20 mouse cellular contexts compared by ENCODE assay signal in genomic region chr16:42147164-42147563, GRCm38 (mm10).
DNase-seq lines count a peak whose midpoint lies in the region; ATAC-seq and TF ChIP-seq lines count a peak whose summit lies in the region.
"Had no signal": no experiment of that assay in that cellular context is flagged by ENCODE, and none has a peak within 500 bp of the region (broad histone marks: within the 10 kb centered on the region; RNA-seq: fewer than 3 reads in every experiment).

No protein-coding gene starts in this region.

- H3K4me3 ChIP-seq in midbrain, embryonic 11.5 days (ENCODE audit: low read depth, low read length) = no peak overlapping the region
- H3K4me3 ChIP-seq in midbrain, embryonic 15.5 days = no peak overlapping the region
- no peak overlapping the region for H3K4me3 ChIP-seq in hindbrain, embryonic 14.5 days (replicated peaks; ENCODE audit: low read length)
- no peak overlapping the region for H3K4me3 ChIP-seq in kidney, adult 2 months (ENCODE audit: insufficient read depth, low read depth, low read length)
- H3K4me3 ChIP-seq: embryonic facial prominence, embryonic 12.5 days; forebrain, embryonic 15.5 days; heart, embryonic 13.5 days had no signal

- no peaks in the 10 kb centered on the region for H3K36me3 ChIP-seq in midbrain, embryonic 11.5 days (ENCODE audit: control insufficient read depth, insufficient read depth, low read length)
- H3K36me3 ChIP-seq in midbrain, embryonic 15.5 days (replicated peaks) = no peaks in the 10 kb centered on the region
- no peaks in the 10 kb centered on the region for H3K36me3 ChIP-seq in hindbrain, embryonic 14.5 days (replicated peaks; ENCODE audit: control insufficient read depth, insufficient read depth)
- H3K36me3 ChIP-seq in kidney, adult 2 months (ENCODE audit: control insufficient read depth, insufficient read depth, low read length) = no peaks in the 10 kb centered on the region
- H3K36me3 ChIP-seq: embryonic facial prominence, embryonic 12.5 days; forebrain, embryonic 15.5 days; G1E; heart, embryonic 13.5 days had no signal

- 57% methylated on average over 6 of the region's 6 CpGs for WGBS in midbrain, embryonic 11.5 days
- WGBS in midbrain, embryonic 15.5 days = 50% methylated on average over 6 of the region's 6 CpGs
- 30% methylated on average over 6 of the region's 6 CpGs for WGBS in hindbrain, embryonic 14.5 days
- 78% methylated on average over 6 of the region's 6 CpGs for WGBS in kidney, adult 2 months

- ATAC-seq in midbrain, embryonic 11.5 days (ENCODE audit: low FRiP score) = no peak
- no peak for ATAC-seq in midbrain, embryonic 15.5 days (replicated peaks)
- ATAC-seq in hindbrain, embryonic 14.5 days (ENCODE audit: low FRiP score) = 0 out of 2 replicates have a peak, but pooled peaks have one; percentile 31
- ATAC-seq: CD4-positive, CD25-positive, alpha-beta regulatory T cell, adult 4 months; forebrain, embryonic 15.5 days; intestine, embryonic 16.5 days had no signal

- H3K9ac ChIP-seq in midbrain, embryonic 11.5 days (ENCODE audit: low read length) = no peak overlapping the region
- no peak overlapping the region for H3K9ac ChIP-seq in midbrain, embryonic 15.5 days
- no peak overlapping the region for H3K9ac ChIP-seq in hindbrain, embryonic 14.5 days
- H3K9ac ChIP-seq: embryonic facial prominence, embryonic 12.5 days; forebrain, embryonic 15.5 days; heart, embryonic 13.5 days had no signal

- peak; percentile 14 for DNase-seq in adrenal gland, adult 2 months
- DNase-seq in adrenal gland, postnatal 4 days (ENCODE audit: low spot score in 2 of 2) = no peak
- peak; percentile 34 for DNase-seq in heart, adult 11 months
- no peak for DNase-seq in heart, adult 18-20 months
- peak; percentile 17 for DNase-seq in midbrain, embryonic 11.5 days (ENCODE audit: low spot score, missing footprints)
- no peak for DNase-seq in hindbrain, embryonic 14.5 days (ENCODE audit: low spot score)
- DNase-seq in kidney, adult 2 months = no peak
- DNase-seq: adrenal gland, postnatal 10 days; B cell, adult 2 months; cerebellum, adult 2 months; cerebellum, postnatal 14 days; gastrocnemius, postnatal 14 days; heart, postnatal 36 days had no signal

- no peaks in the 10 kb centered on the region for H3K4me1 ChIP-seq in midbrain, embryonic 11.5 days (ENCODE audit: control insufficient read depth, insufficient read depth, low read length)
- 0 out of 2 replicates have a peak, but pooled peaks cover 6% of the 10 kb centered on the region for H3K4me1 ChIP-seq in midbrain, embryonic 15.5 days
- no peaks in the 10 kb centered on the region for H3K4me1 ChIP-seq in hindbrain, embryonic 14.5 days (replicated peaks; ENCODE audit: control insufficient read depth, insufficient read depth, low read length)
- no peaks in the 10 kb centered on the region for H3K4me1 ChIP-seq in kidney, adult 2 months (ENCODE audit: control insufficient read depth, insufficient read depth, low read length)
- H3K4me1 ChIP-seq: embryonic facial prominence, embryonic 12.5 days; forebrain, embryonic 15.5 days had no signal

- H3K4me2 ChIP-seq in midbrain, embryonic 11.5 days = no peak overlapping the region
- no peak overlapping the region for H3K4me2 ChIP-seq in midbrain, embryonic 15.5 days
- no peak overlapping the region for H3K4me2 ChIP-seq in hindbrain, embryonic 14.5 days (replicated peaks)
- H3K4me2 ChIP-seq: embryonic facial prominence, embryonic 12.5 days; forebrain, embryonic 15.5 days; heart, embryonic 13.5 days had no signal

- TF ChIP-seq CTCF in kidney, adult 2 months (conservative IDR thresholded peaks at IDR 0.05; ENCODE audit: insufficient read depth, insufficient read length, low read depth, low read length) = no peak

- H3K9me3 ChIP-seq in midbrain, embryonic 11.5 days (ENCODE audit: control insufficient read depth, low read length) = no peaks in the 10 kb centered on the region
- H3K9me3 ChIP-seq in midbrain, embryonic 15.5 days = no peaks in the 10 kb centered on the region
- H3K9me3 ChIP-seq in hindbrain, embryonic 14.5 days (ENCODE audit: control insufficient read depth, low read length) = no peaks in the 10 kb centered on the region
- H3K9me3 ChIP-seq: embryonic facial prominence, embryonic 12.5 days; forebrain, embryonic 15.5 days; heart, embryonic 13.5 days had no signal

- H3K27ac ChIP-seq in midbrain, embryonic 11.5 days (ENCODE audit: low read depth, low read length) = no peak overlapping the region
- no peak overlapping the region for H3K27ac ChIP-seq in midbrain, embryonic 15.5 days
- no peak overlapping the region for H3K27ac ChIP-seq in hindbrain, embryonic 14.5 days
- no peak overlapping the region for H3K27ac ChIP-seq in kidney, adult 2 months (ENCODE audit: insufficient read depth, low read depth, low read length)
- H3K27ac ChIP-seq: embryonic facial prominence, embryonic 12.5 days; forebrain, embryonic 15.5 days; heart, embryonic 13.5 days had no signal

- H3K27me3 ChIP-seq in midbrain, embryonic 11.5 days (ENCODE audit: control insufficient read depth, insufficient read depth, low read length) = no peaks in the 10 kb centered on the region
- H3K27me3 ChIP-seq in midbrain, embryonic 15.5 days (replicated peaks) = no peaks in the 10 kb centered on the region
- no peaks in the 10 kb centered on the region for H3K27me3 ChIP-seq in hindbrain, embryonic 14.5 days (ENCODE audit: control insufficient read depth, insufficient read depth, low read length)
- no peaks in the 10 kb centered on the region for H3K27me3 ChIP-seq in kidney, adult 2 months (replicated peaks; ENCODE audit: control insufficient read depth, insufficient read depth, low read length)
- H3K27me3 ChIP-seq: embryonic facial prominence, embryonic 12.5 days; forebrain, embryonic 15.5 days; heart, embryonic 13.5 days had no signal

- TF ChIP-seq POLR2A in kidney, adult 2 months (IDR thresholded peaks at IDR 0.05; ENCODE audit: low read depth, low read length) = no peak

Comparison
In these comparisons a context has a peak if more than half of its experiments do, and no peak if none do; other contexts are left out.
1. DNase-seq: peak in adrenal gland, adult 2 months (single experiment), heart, adult 11 months (single experiment) and midbrain, embryonic 11.5 days (single experiment); none in adrenal gland, postnatal 4 days (0 of 2), heart, adult 18-20 months (0 of 2), hindbrain, embryonic 14.5 days (single experiment) and kidney, adult 2 months (single experiment).